Mouse (Mus musculus): ENCODE measurements around the gene 4930432K21Rik. TPM values are rescaled to one million over a fixed set of nuclear protein-coding genes. Genes with fewer than 3 reads are reported as not detected.

The 4930432K21Rik gene
- polyA plus RNA-seq, 1 experiment from 2014 or later, result 2.7 TPM

- 89% methylated on average over 4 of the region's 4 CpGs for WGBS
- Histone ChIP-seq H3K36me3 (ENCODE audit: control insufficient read depth, insufficient read depth, low read length) (peaks cover 65% of the 10 kb centered on the region), H3K27ac (ENCODE audit: low read depth, low read length) (no peak overlapping the region), H3K9me3 (ENCODE audit: control insufficient read depth, low read length) (no peaks in the 10 kb centered on the region), H3K9ac (ENCODE audit: low read depth, low read length) (no peak overlapping the region), H3K4me3 (ENCODE audit: low read length) (no peak overlapping the region), H3K27me3 (replicated peaks; ENCODE audit: control insufficient read depth, insufficient read depth, low read length) (no peaks in the 10 kb centered on the region), H3K4me1 (ENCODE audit: control insufficient read depth, insufficient read depth, low read depth, low read length) (no peaks in the 10 kb centered on the region), H3K4me2 (ENCODE audit: low read length) (no peak overlapping the region)
- ATAC-seq, result no peak
These were observed 7.0 kb upstream of the 4930432K21Rik start for GRCm38 (mm10) chr8:84140838-84141237.

GRCm38 (mm10) chr8:84144636-84145245 lies 3.1 kb upstream of the 4930432K21Rik start:
- H3K4me1 ChIP-seq (ENCODE audit: control insufficient read depth, insufficient read depth, low read depth, low read length), result peaks cover 20% of the 10 kb centered on the region
- no peak overlapping the region for H3K9ac ChIP-seq (ENCODE audit: low read depth, low read length)
- no peaks in the 10 kb centered on the region for H3K9me3 ChIP-seq (ENCODE audit: control insufficient read depth, low read length)
- ATAC-seq, result no peak
- no peak overlapping the region for H3K27ac ChIP-seq (ENCODE audit: low read depth, low read length)
- no peak overlapping the region for H3K4me2 ChIP-seq (ENCODE audit: low read length)
- peaks cover 33% of the 10 kb centered on the region for H3K36me3 ChIP-seq (ENCODE audit: control insufficient read depth, insufficient read depth, low read length)
- H3K27me3 ChIP-seq (replicated peaks; ENCODE audit: control insufficient read depth, insufficient read depth, low read length), result no peaks in the 10 kb centered on the region
- H3K4me3 ChIP-seq (ENCODE audit: low read length), result no peak overlapping the region
- WGBS, result 95% methylated on average over 8 of the region's 8 CpGs

GRCm38 (mm10) chr8:84147324-84147766 lies 480 bp upstream of the 4930432K21Rik start:
- no peaks in the 10 kb centered on the region for H3K27me3 ChIP-seq (replicated peaks; ENCODE audit: control insufficient read depth, insufficient read depth, low read length)
- H3K9me3 ChIP-seq (ENCODE audit: control insufficient read depth, low read length), result no peaks in the 10 kb centered on the region
- 6% methylated on average over 11 of the region's 14 CpGs for WGBS
- peak overlapping the region; percentile 70 for H3K9ac ChIP-seq (ENCODE audit: low read depth, low read length)
- peak overlapping the region; percentile 51 for H3K4me3 ChIP-seq (ENCODE audit: low read length)
- H3K4me1 ChIP-seq (ENCODE audit: control insufficient read depth, insufficient read depth, low read depth, low read length), result peaks cover 20% of the 10 kb centered on the region
- H3K36me3 ChIP-seq (ENCODE audit: control insufficient read depth, insufficient read depth, low read length), result peaks cover 19% of the 10 kb centered on the region
- H3K27ac ChIP-seq (ENCODE audit: low read depth, low read length), result no peak overlapping the region; the same call in 1 of the 2 replicates
- ATAC-seq, result peak; percentile 78
- peak overlapping the region; percentile 94 for H3K4me2 ChIP-seq (ENCODE audit: low read length)

- no peak overlapping the region for H3K9ac ChIP-seq (ENCODE audit: low read depth, low read length)
- no peaks in the 10 kb centered on the region for H3K9me3 ChIP-seq (ENCODE audit: control insufficient read depth, low read length)
- H3K4me2 ChIP-seq (ENCODE audit: low read length), result peak overlapping the region; percentile 94
- 83% methylated on average over 5 of the region's 5 CpGs for WGBS
- peaks cover 9% of the 10 kb centered on the region for H3K36me3 ChIP-seq (ENCODE audit: control insufficient read depth, insufficient read depth, low read length)
- peak overlapping the region; percentile 51 for H3K4me3 ChIP-seq (ENCODE audit: low read length)
- H3K4me1 ChIP-seq (ENCODE audit: control insufficient read depth, insufficient read depth, low read depth, low read length), result peaks cover 20% of the 10 kb centered on the region
- no peak for ATAC-seq
- no peaks in the 10 kb centered on the region for H3K27me3 ChIP-seq (replicated peaks; ENCODE audit: control insufficient read depth, insufficient read depth, low read length)
- no peak overlapping the region; the same call in 1 of the 2 replicates for H3K27ac ChIP-seq (ENCODE audit: low read depth, low read length)
These were observed 666 bp downstream of the 4930432K21Rik start for GRCm38 (mm10) chr8:84148531-84148850.

- 82% methylated on average over 3 of the region's 3 CpGs for WGBS
These were observed 1.4 kb downstream of the 4930432K21Rik start for GRCm38 (mm10) chr8:84149181-84149580.

GRCm38 (mm10) chr8:84157620-84158019 lies 9.8 kb downstream of the 4930432K21Rik start:
- Histone ChIP-seq H3K27me3 (replicated peaks; ENCODE audit: control insufficient read depth, insufficient read depth, low read length) (no peaks in the 10 kb centered on the region), H3K4me3 (ENCODE audit: low read length) (no peak overlapping the region), H3K4me1 (ENCODE audit: control insufficient read depth, insufficient read depth, low read depth, low read length) (no peaks in the 10 kb centered on the region), H3K9ac (ENCODE audit: low read depth, low read length) (no peak overlapping the region), H3K27ac (ENCODE audit: low read depth, low read length) (no peak overlapping the region), H3K36me3 (ENCODE audit: control insufficient read depth, insufficient read depth, low read length) (no peaks in the 10 kb centered on the region; the same call in 1 of the 2 replicates), H3K9me3 (ENCODE audit: control insufficient read depth, low read length) (no peaks in the 10 kb centered on the region), H3K4me2 (ENCODE audit: low read length) (no peak overlapping the region)
- WGBS, result 96% methylated on average over 4 of the region's 4 CpGs
- ATAC-seq, result no peak

More at GRCm38 (mm10) chr8:84149181-84149580, 1.4 kb downstream of the 4930432K21Rik start:
- H3K9ac ChIP-seq (ENCODE audit: low read depth, low read length), result no peak overlapping the region
- no peak overlapping the region for H3K4me2 ChIP-seq (ENCODE audit: low read length)
- no peak overlapping the region for H3K4me3 ChIP-seq (ENCODE audit: low read length)
- no peak for ATAC-seq
- H3K36me3 ChIP-seq (ENCODE audit: control insufficient read depth, insufficient read depth, low read length), result 0 out of 2 replicates have a peak, but pooled peaks cover 3% of the 10 kb centered on the region
- no peaks in the 10 kb centered on the region for H3K9me3 ChIP-seq (ENCODE audit: control insufficient read depth, low read length)
- no peaks in the 10 kb centered on the region for H3K27me3 ChIP-seq (replicated peaks; ENCODE audit: control insufficient read depth, insufficient read depth, low read length)
- peaks cover 20% of the 10 kb centered on the region for H3K4me1 ChIP-seq (ENCODE audit: control insufficient read depth, insufficient read depth, low read depth, low read length)
- H3K27ac ChIP-seq (ENCODE audit: low read depth, low read length), result no peak overlapping the region

- 89% methylated on average over 2 of the region's 2 CpGs for WGBS
- H3K4me2 ChIP-seq (ENCODE audit: low read length), result no peak overlapping the region
- H3K9ac ChIP-seq (ENCODE audit: low read depth, low read length), result no peak overlapping the region
- H3K36me3 ChIP-seq (ENCODE audit: control insufficient read depth, insufficient read depth, low read length), result peaks cover 7% of the 10 kb centered on the region
- no peak for ATAC-seq
- H3K27ac ChIP-seq (ENCODE audit: low read depth, low read length), result no peak overlapping the region
- H3K9me3 ChIP-seq (ENCODE audit: control insufficient read depth, low read length), result no peaks in the 10 kb centered on the region
- no peaks in the 10 kb centered on the region for H3K27me3 ChIP-seq (replicated peaks; ENCODE audit: control insufficient read depth, insufficient read depth, low read length)
- no peaks in the 10 kb centered on the region for H3K4me1 ChIP-seq (ENCODE audit: control insufficient read depth, insufficient read depth, low read depth, low read length)
- no peak overlapping the region for H3K4me3 ChIP-seq (ENCODE audit: low read length)
These were observed 19.9 kb downstream of the 4930432K21Rik start for GRCm38 (mm10) chr8:84167696-84168095.

- Histone ChIP-seq H3K36me3 (ENCODE audit: control insufficient read depth, insufficient read depth, low read length) (peaks cover 15% of the 10 kb centered on the region), H3K4me1 (ENCODE audit: control insufficient read depth, insufficient read depth, low read depth, low read length) (no peaks in the 10 kb centered on the region), H3K4me3 (ENCODE audit: low read length) (no peak overlapping the region), H3K9ac (ENCODE audit: low read depth, low read length) (no peak overlapping the region), H3K27ac (ENCODE audit: low read depth, low read length) (no peak overlapping the region), H3K9me3 (ENCODE audit: control insufficient read depth, low read length) (no peaks in the 10 kb centered on the region), H3K27me3 (replicated peaks; ENCODE audit: control insufficient read depth, insufficient read depth, low read length) (no peaks in the 10 kb centered on the region), H3K4me2 (ENCODE audit: low read length) (no peak overlapping the region)
- no peak for ATAC-seq
- 82% methylated on average over 5 of the region's 5 CpGs for WGBS
These were observed 22.3 kb downstream of the 4930432K21Rik start for GRCm38 (mm10) chr8:84170096-84170495.

- Histone ChIP-seq H3K27ac (ENCODE audit: low read depth, low read length) (no peak overlapping the region), H3K9me3 (ENCODE audit: control insufficient read depth, low read length) (no peaks in the 10 kb centered on the region), H3K4me3 (ENCODE audit: low read length) (no peak overlapping the region), H3K4me1 (ENCODE audit: control insufficient read depth, insufficient read depth, low read depth, low read length) (peaks cover 4% of the 10 kb centered on the region; the same call in 1 of the 2 replicates), H3K9ac (ENCODE audit: low read depth, low read length) (no peak overlapping the region), H3K36me3 (ENCODE audit: control insufficient read depth, insufficient read depth, low read length) (peaks cover 15% of the 10 kb centered on the region), H3K4me2 (ENCODE audit: low read length) (no peak overlapping the region), H3K27me3 (replicated peaks; ENCODE audit: control insufficient read depth, insufficient read depth, low read length) (no peaks in the 10 kb centered on the region)
- 79% methylated on average over 6 of the region's 6 CpGs for WGBS
- ATAC-seq, result no peak
These were observed 26.0 kb downstream of the 4930432K21Rik start for GRCm38 (mm10) chr8:84173861-84174260.

All from hindbrain, embryonic 16.5 days (tissue).